Mouse (Mus musculus) gastrocnemius, postnatal 36 days (tissue): Measurements from ENCODE around the gene Hagh. TPM values are rescaled to one million over a fixed set of nuclear protein-coding genes. Genes with fewer than 3 reads are reported as not detected.
A peak's percentile ranks its signal among the peaks of the same experiment; 100 is the strongest.

ENCODE experiments used
- DNase-seq, 2 experiments: peaks; one replicate each; pipeline ENCODE4 v3.0.0; 2022
- intact Hi-C: fragments of 180-260 bp; cut with DNase I; formaldehyde crosslinking; loops from one replicate; pipeline ENCODE4 v1.15.1; 2025
- long read RNA-seq, 2 experiments: library from polyadenylated mRNA; stranded (forward); transcript quantifications; one replicate each; pipeline ENCODE4 v2.0.0; 2021
- total RNA-seq, 2 experiments: library from RNA; stranded (reverse); gene quantifications; 2 replicates each; pipeline ENCODE4 v1.2.3; 2021

Gene Hagh
- 10 to 100 TPM; 66.0 to 77.0 TPM for total RNA-seq
- long read RNA-seq, experiment 1, transcript Hagh-202 (9 exons, 1,191 nt): major isoform, 85 of 108 reads
- long read RNA-seq, experiment 1, partial matches to known transcripts: 3 of 108 reads
- long read RNA-seq, experiment 1, other reads (novel, unspliced or antisense): 19 of 108 reads
- long read RNA-seq, experiment 2, transcript Hagh-202 (9 exons, 1,191 nt): major isoform, 128 of 156 reads
- long read RNA-seq, experiment 2, partial matches to known transcripts: 5 of 156 reads
- long read RNA-seq, experiment 2, other reads (novel, unspliced or antisense): 23 of 156 reads

DNA sequence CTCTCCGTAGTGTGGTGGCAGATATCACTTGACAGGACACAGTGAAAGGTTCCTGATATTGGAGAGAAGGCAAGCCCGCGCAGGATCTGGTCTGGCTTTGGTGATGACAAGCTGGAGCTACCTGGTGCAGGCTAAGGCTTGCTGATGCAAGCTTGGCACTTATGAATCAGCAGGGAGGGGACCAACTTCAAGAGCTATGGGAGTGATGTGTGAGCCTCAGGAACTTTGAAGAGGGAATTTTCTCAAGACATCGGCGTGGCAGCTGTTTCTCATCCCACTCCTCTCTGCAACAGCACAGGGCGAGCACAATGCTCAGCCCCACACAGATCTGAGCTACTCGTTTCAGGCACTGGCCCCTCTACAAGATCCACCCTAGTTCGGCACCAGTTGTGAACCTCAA, at the start of gene Hagh:
Gene Hagh, plus strand, starts transcription at position 302 of the 400 bp plus-strand sequence.
- intact Hi-C loops: no loop called here
- DNase-seq: no peak

DNA sequence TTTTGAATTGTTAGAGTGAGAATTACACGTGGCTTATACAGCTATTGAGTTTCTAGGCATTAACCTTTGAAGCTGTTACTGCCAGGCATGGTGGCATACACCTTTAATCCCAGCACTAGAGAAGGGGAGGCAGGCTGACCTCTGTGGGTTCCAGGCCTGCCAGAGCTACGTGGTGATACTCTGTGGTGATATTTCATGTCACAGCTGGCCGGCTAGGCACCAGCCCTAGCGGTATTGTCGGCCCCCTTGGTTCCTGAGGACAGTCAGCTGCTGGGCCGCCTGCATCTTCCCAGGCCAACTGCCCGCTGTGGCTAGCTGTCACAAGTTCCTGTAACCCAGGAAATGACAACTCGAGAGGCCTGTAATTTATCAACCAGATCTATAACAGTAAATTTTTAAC, 47.8 kb upstream of the Hagh start:
- DNase-seq: no peak
- intact Hi-C loops: no loop called here

DNA sequence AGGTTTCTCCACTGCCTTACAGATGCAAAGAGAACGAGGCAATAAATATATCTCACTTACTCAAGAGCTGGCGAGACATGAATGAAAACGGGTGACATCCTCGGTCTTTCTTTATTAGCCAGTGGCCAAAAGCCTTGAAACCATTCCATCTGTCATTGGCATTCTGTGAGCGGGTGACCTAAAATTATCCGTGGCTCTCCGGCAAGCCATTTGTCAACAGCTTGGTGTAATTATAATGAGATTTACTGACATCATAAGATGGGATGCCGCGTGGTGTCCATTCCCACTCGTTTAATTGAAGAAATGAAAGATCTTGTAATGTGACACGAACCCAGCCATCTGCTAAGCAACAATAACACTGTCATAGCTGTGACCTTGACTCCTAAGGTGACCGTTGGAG, 45.2 kb upstream of the Hagh start:
- intact Hi-C loops: no loop called here
- no peak for DNase-seq

DNA sequence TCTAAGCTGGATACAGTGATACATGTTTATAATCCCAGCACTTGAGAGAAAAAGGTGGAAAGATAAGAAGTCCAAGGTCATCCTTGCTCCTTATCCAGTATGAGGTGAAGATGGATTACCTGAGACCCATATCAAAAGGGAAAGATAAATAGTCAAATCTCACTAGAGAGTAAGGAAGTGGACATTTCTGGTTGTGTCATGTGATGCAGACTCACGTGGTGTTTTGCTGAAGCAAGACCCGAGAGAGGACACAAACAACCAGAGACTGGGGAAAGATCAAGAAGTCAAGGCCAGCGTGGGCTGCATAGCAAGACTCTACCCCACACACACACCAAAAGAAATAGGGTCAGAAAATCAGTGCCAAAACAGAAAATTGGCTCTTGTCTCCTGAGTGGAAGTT, 43.0 kb upstream of the Hagh start:
- DNase-seq: no peak

DNA sequence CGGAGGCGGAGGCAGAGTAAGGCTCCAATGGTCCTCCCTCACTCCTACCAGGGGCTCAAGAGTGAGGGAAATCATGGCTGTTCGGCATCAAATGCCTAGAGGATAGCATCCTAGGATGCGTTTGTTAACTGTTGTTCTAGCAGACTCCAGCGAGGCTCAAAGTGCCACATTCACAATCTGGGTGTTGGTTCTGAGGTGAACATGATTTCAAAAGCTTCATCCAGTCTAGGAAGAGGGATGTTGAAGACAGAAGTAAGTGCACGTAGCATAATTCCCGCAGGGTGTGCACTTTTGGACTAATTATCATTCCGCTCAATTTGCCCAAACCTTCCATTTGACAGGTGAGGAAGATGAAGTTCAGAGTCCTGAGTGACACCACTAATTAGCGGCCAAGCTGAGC, 41.7 kb upstream of the Hagh start:
- intact Hi-C loops: no loop called here
- DNase-seq: no peak

More for the DNA sequence above, 43.0 kb upstream of the Hagh start:
- intact Hi-C loops: no loop called here

DNA sequence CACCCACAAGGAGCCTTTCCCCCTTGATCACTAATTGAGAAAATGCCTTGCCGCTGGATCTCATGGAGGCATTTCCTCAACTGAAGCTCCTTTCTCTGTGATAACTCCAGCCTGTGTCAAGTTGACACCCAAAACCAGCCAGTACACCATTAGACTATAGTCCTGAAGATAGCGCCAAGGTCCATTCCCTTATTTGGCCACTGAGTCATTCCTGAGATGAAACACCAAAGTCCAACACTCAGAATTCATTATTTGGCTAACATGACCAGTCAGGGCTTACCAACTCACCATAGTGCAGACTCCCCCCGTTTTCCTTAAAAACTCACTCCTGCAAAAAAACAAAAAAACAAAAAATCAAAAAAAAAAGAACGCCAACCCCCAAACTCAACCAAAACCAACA, 40.5 kb upstream of the Hagh start:
- no peak for DNase-seq
- intact Hi-C loops: no loop called here

DNA sequence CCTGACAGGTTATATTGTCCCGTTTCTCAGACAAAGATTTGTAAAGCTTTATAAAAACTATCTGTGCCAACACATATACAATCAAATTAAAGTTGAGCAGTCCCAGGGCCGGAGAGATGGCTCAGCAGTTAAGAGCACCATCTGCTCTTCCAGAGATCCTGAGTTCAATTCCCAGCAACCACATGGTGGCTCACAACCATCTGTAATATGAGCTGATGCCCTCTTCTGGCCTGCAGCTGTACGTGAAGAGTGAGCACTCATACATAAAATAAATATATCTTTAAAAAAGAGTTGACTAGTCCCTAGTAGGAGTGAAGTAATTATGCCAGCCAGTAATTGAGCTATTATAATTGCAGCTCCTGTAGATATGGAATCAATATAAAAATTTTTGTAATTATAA, 39.4 kb upstream of the Hagh start:
- no peak for DNase-seq
- intact Hi-C loops: no loop called here

DNA sequence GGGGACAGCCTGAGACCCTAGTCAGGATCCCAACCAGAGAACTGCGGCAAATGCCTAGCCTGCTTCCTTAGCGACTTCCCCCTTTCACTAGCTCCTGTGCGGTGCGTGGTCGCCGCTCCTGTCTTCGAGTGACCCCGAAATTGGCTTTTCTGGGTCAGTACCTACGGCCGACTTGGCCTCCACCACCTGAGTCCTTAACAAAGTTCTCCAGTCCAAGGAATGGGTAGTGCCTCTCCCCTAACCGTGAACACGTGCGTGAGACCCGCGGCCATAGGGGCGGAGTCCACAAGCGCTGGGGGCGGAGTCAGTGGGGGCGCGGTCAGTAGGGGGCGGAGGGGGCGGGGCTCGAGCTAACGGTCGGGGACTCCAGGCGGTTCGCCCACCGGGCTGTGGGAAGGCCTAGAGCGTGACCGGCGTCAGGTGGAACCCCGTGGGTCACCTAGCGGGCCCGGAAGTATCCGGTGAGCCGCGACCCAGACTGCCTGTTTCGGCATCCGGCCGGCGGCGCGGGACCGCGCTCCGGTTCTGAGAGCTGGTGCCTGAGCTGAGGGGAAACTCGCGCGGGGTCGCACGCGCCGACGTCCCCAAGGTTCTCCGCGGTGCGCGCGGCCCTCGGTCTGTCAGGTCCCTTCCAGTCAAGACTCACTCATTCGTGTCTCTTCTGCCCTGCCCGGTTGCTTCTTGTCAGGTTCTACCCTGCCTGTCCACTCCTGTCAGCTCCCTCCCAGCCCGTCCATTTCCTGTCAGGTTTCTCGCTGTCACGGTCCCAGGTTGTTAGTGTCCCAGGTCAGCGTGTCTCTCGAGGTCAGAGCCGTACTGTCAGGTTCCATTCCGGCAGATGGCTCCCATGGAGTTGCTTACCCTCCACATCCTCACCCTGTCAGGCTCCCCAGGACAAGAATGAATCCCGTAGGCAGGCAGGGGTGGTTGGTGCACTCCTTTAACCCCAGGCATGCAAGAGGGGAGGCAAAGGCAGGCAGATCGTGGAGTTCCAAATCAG, 35.7 kb upstream of the Hagh start, which contains the start of gene Meiob:
Gene Meiob, plus strand, starts transcription at position 338 of the 1,000 bp plus-strand sequence.
- peak; percentile 22 to 28 for DNase-seq
- intact Hi-C loops: no loop called here

DNA sequence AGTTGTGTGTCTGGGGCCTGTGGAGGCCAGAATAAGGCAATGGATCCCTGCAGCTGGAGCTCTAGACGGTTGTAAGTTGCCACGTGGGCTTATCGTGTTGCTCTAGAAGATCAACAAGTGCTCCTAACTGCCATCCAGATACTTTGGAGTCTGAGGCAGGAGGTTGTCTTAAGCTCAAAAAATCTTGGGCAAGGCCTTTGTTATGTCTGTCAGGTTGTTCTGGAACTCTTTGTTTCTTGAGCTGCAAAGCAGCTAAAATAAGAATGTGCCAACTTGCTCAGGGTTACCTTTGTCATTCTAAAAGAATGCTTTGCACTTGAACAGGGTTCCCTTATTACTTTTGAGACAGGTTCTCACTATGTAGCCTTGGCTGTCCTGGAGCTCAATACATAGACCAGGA, 28.7 kb upstream of the Hagh start:
- intact Hi-C loops: no loop called here
- no peak for DNase-seq

DNA sequence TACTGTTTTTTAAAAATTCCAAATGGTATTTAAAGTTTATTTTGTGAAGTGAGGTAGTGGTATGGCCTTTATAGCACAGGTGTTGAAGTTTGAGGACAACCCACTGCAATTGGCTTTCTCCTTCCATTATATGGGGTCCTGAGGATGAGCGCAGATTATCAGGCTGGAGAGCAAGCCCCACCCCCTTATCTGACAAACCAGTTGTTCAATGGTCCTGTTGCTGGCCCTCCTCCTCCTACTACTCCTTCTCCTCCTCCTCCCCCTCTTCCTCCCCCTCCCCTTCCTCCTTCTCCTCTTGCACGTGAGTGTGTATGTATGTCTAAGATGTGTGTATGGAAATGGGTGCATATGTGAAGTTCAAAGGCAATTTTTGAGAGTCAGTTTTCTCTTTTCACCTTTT, 27.7 kb upstream of the Hagh start:
- intact Hi-C loops: no loop called here
- DNase-seq: no peak

DNA sequence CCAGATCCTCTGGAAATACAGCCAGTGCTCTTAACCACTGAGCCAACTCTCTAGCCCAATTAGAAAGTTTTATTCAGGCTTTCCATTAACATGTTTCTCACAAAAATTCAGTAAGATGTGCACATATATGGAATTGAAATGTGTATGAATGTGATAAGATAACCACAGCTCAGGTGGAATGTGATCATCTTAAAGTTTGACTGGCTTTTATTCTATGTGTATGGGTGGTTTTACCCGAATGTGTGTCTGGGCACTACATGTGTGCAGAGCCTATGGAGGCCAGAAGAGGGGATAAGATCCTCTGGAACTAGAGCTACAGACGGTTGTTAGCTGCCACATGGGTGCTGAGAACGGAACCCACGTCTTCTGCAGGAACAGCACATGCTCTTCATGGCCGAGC, 24.7 kb upstream of the Hagh start:
- DNase-seq: no peak
- intact Hi-C loops: no loop called here

DNA sequence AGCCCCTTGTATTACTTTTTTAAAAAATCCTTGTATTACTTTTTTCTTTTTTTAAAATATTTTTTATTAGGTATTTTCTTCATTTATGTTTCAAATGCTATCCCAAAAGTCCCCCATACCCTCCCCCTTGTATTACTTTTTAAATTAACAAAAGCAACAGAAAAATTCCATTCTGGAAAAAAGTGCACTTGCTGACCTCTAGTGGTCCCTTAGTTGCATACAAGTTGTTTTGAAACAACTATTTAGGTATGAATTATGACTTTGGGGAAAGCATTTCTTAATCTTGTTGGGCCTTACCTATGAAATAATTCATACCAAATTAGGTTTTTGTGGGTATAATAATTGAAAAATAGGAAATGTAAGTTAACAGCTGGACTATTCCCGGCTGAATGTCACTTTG, 22.4 kb upstream of the Hagh start:
- intact Hi-C loops: no loop called here
- DNase-seq: no peak

DNA sequence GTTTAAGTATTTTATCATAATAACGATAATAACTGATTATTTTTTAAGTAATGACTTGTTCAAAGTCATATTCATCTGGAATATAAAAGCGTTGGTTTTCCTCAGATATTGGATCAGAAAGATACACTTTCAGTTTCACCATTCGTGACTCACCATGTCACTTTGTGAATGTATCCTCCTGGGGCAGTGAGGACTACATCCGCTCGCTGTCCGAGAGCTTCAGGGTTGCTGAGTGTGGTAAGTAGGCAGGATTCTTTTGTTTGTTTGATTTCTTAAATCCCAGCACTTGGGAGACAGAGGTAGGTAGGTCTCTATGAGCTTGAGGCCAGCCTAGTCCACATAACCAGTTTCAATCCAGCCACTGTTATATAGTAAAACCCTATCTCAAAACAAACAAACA, 21.8 kb upstream of the Hagh start:
- DNase-seq: no peak
- intact Hi-C loops: loop anchor here (2.0 kb wide), 1 partner anchor 71 kb away; no protein-coding TSS in a partner anchor

DNA sequence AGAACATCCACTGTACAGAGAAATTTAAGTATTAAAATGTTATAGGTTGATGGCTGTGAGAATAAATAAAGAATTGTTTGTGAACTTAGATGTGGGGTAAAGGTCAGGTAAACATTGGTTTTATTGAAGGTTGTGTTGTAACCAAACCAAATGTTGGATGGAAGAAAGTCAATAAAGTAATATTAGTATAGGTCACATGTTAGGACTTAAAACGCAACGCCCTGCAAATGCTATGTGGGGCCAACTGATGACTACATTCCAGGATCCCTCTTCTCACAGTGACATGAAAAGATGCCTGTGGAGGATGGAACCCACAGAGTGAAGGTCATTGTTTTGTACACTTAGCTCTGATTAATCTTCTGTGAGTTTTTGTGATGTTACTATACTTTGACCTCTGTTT, 20.5 kb upstream of the Hagh start:
- no peak for DNase-seq
- intact Hi-C loops: loop anchor here (2.0 kb wide), 1 partner anchor 73 kb away; no protein-coding TSS in a partner anchor

DNA sequence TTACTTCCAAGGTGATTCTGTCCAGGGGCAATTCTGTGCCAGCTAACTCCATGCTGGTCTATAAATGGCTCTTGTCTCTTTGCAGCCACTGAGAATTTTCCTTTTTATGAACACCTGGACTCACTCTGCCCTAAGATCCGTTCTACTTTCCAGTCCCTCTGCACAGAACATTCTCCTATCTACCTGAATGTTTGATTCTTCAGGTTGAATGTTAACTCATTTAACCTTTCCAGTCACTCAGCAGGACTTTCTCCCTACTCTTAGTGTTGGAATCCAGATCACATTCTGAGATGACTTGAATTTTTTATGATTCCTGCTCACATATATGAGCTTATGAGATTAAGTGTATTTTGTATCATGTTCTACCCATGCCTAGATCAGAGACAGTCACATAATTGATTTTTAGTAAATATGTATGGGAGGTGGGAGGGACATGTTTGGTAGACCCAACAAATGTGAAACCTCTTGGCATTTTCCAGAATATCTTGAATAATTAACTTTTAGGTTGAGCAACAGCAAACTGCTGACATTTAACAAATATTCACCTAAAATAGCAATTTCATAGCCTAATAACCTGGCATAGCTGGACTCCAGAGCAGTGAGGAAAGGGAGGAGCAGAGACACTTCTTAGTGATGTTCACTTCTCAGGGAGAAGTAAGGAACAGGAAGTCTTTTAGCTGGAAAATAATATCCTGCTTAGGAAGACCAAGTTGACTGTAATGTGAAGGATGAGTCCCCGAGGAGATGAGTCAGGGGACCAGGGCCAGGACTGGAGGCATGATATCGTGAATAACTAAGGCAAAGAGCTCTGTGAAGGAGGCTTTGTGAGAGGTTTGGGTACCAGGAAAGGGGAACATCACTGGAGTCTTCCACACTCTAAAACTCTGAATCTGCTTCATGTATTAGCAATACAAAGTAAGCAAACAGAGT, 18.3 kb upstream of the Hagh start:
- DNase-seq: no peak
- intact Hi-C loops: no loop called here

DNA sequence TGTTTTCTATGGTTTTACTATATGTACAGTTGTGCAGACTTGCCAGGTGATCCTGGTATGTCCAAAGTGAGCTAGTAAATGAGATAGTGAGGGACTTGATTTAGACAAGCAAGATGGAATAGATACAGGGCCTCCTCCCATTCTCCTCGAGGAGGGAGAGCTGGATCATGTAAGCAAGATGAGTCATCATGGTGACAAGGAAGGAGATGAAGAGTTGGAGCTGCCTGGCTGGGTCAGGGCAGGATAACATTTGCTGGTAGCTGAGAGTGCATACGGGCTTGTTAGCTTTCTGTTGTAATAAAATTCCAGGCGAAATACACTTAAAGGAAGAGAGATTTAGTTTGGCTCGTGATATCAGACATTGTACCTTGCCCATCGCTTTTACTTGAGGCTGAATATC, 398 bp downstream of the Hagh start:
- intact Hi-C loops: no loop called here
- no peak for DNase-seq

DNA sequence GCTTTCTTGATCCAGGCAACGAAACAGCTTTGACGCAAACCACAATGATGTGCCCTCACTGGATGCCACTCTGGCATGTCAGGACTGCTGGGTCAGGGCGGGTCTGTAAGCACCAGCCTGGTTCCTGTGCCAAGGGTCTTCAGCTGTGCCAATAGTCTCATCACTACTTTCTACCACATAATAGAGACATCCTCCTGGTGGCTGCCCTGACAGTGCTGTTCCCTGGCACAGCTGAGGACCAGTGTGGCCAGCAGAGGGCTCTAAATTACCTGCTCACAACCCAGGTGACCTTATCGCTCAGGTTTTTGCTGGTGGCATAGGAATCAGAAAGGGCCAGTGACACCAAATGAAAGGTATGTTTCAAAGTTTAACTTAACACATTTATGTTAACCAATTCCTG, 1.2 kb downstream of the Hagh start:
- no peak for DNase-seq
- intact Hi-C loops: no loop called here

DNA sequence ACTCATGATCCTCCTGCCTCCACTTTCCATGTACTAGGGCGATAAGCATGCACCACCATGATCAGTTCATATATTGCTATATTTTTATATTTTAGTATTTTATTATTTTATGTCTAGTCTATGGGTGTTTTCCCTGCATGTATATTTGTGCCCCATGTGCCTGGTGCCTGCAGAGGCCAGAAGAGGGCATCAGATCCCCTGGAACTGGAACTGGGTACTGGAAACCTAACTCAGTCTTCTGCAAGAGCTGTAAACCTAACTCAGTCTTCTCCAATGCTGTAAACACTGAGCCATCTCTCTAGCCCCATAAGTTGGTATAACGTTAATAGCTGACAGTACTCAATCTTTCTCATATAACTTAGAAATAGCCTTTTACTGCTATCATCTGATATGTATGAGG, 2.7 kb downstream of the Hagh start:
- no peak for DNase-seq
- intact Hi-C loops: no loop called here

DNA sequence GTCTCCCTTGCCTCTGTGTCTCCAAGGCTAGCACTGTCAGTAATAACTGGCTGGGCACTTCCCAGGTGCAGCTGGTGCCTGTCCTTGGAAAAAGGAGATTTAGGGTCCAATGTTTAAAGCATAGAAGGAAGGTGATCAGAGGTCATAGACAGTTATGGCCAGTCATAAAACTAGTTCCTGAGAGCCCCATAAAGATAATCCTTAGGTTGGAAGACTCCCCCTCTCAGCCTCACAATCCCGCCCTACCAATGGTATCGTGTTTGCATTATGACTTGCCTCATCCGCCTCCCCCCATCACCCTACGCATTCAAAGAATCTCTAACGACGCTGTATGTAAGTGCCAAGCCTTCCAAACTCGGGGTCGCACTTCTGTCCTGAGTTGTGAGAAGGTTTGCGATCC, 4.6 kb downstream of the Hagh start:
- intact Hi-C loops: no loop called here
- DNase-seq: no peak

DNA sequence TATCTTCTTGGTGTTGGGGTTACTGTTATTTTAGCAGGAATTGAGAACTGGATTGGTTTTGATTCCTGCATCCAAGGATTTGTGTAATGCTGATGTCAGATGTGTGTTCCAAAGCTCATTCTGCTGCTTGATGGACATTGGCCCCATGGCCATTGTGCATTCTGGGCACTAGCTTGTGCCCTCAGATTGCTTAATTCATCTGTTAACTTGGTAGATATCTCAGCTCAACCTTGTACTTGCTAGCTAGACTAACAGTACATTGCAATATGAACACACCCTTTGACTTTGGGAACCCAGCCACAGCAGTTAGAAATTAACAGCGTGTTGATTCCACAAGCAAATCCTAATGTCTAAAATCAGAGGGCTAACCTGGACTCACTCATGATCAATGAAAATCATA, 7.4 kb downstream of the Hagh start:
- DNase-seq: no peak
- intact Hi-C loops: loop anchor here (5.0 kb wide), 1 partner anchor 170 kb away; the partner anchor contains the start of genes Cramp1l and Ift140
